Mouse (Mus musculus): ENCODE data around the gene Rfpl4. TPM values are rescaled to one million over a fixed set of nuclear protein-coding genes. Genes with fewer than 3 reads are reported as not detected.
A peak's percentile ranks its signal among the peaks of the same experiment; 100 is the strongest.

The Rfpl4 gene
- polyA plus RNA-seq, 1 experiment from 2014 or later: not detected

DNA sequence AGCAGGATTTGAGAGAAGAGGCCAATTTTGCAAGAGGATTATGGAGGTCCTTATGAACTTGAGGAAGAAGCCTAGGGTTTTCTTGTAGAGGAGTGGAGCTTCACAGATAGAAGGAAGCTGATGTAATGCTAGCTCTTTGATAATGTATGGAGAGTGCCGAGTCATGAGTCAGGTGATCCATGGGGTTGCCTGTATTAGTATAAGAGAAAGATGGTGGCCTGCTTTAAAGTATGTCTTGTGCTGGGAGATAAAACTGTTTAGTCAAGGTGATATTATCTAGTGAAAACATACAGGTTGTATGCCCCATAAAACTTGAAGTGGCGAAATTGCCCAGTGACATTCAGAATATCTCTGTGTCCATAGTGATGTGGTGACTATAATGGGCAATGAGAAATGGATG, 39.8 kb downstream of the Rfpl4 start:
- no peak for ATAC-seq (replicated peaks; ENCODE audit: low FRiP score)
- Histone ChIP-seq H3K9ac (ENCODE audit: low read length) (no peak overlapping the region), H3K4me1 (replicated peaks; ENCODE audit: control insufficient read depth, insufficient read depth, low read length) (no peaks in the 10 kb centered on the region), H3K36me3 (ENCODE audit: control insufficient read depth, insufficient read depth, low read length) (peaks cover 28% of the 10 kb centered on the region), H3K27ac (ENCODE audit: low read depth, low read length) (no peak overlapping the region), H3K27me3 (ENCODE audit: control insufficient read depth, insufficient read depth, low read length) (no peaks in the 10 kb centered on the region), H3K4me2 (ENCODE audit: low read depth, low read length, severe bottlenecking) (no peak overlapping the region), H3K4me3 (ENCODE audit: low read depth, low read length) (no peak overlapping the region), H3K9me3 (ENCODE audit: control insufficient read depth, low read length) (no peaks in the 10 kb centered on the region)
- WGBS: 92% methylated on average over 2 of the region's 2 CpGs
- DNase-seq (ENCODE audit: low spot score): no peak

- WGBS: 95% methylated on average over 5 of the region's 5 CpGs
- Histone ChIP-seq H3K4me2 (ENCODE audit: low read depth, low read length, severe bottlenecking) (no peak overlapping the region), H3K27me3 (ENCODE audit: control insufficient read depth, insufficient read depth, low read length) (no peaks in the 10 kb centered on the region), H3K36me3 (ENCODE audit: control insufficient read depth, insufficient read depth, low read length) (peaks cover 42% of the 10 kb centered on the region), H3K4me1 (replicated peaks; ENCODE audit: control insufficient read depth, insufficient read depth, low read length) (no peaks in the 10 kb centered on the region), H3K27ac (ENCODE audit: low read depth, low read length) (no peak overlapping the region), H3K4me3 (ENCODE audit: low read depth, low read length) (no peak overlapping the region), H3K9ac (ENCODE audit: low read length) (no peak overlapping the region), H3K9me3 (ENCODE audit: control insufficient read depth, low read length) (no peaks in the 10 kb centered on the region)
- DNase-seq (ENCODE audit: low spot score): no peak
- ATAC-seq (replicated peaks; ENCODE audit: low FRiP score): no peak
Measured at GRCm38 (mm10) chr7:5074984-5075383, 41.8 kb downstream of the Rfpl4 start.

DNA sequence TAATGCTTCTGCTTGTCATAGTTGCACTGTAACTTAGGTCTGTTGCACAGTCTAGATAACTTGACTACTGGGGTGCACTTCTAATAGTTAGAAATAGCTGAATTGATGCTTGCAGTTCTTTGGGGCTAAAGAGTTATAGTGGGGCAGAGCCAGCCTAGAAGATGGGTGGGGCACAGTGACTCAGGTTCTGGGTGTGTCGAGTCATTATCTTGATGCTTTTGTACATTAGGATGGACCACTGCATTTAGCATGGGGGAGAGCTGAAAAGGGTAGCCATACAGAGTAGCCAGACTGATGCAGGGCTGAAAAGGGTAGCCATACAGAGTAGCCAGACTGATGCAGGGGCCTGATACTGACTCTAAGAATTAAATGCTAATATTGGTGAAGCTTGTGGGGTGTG, 43.2 kb downstream of the Rfpl4 start:
- DNase-seq (ENCODE audit: low spot score) (no peak), ATAC-seq (replicated peaks; ENCODE audit: low FRiP score) (no peak)
- H3K4me1 ChIP-seq (replicated peaks; ENCODE audit: control insufficient read depth, insufficient read depth, low read length): no peaks in the 10 kb centered on the region
- H3K36me3 ChIP-seq (ENCODE audit: control insufficient read depth, insufficient read depth, low read length): peaks cover 42% of the 10 kb centered on the region
- WGBS: 83% methylated on average over 1 of the region's 1 CpGs
- H3K27me3 ChIP-seq (ENCODE audit: control insufficient read depth, insufficient read depth, low read length): no peaks in the 10 kb centered on the region
- H3K9me3 ChIP-seq (ENCODE audit: control insufficient read depth, low read length): no peaks in the 10 kb centered on the region
- H3K4me2 ChIP-seq (ENCODE audit: low read depth, low read length, severe bottlenecking): no peak overlapping the region
- H3K9ac ChIP-seq (ENCODE audit: low read length): no peak overlapping the region
- H3K27ac ChIP-seq (ENCODE audit: low read depth, low read length): no peak overlapping the region
- H3K4me3 ChIP-seq (ENCODE audit: low read depth, low read length): no peak overlapping the region

- DNase-seq (ENCODE audit: low spot score) (no peak), ATAC-seq (replicated peaks; ENCODE audit: low FRiP score) (no peak)
- 90% methylated on average over 6 of the region's 6 CpGs for WGBS
- Histone ChIP-seq H3K36me3 (ENCODE audit: control insufficient read depth, insufficient read depth, low read length) (peaks cover 9% of the 10 kb centered on the region; the same call in 1 of the 2 replicates), H3K9ac (ENCODE audit: low read length) (no peak overlapping the region), H3K27me3 (ENCODE audit: control insufficient read depth, insufficient read depth, low read length) (no peaks in the 10 kb centered on the region), H3K9me3 (ENCODE audit: control insufficient read depth, low read length) (no peaks in the 10 kb centered on the region), H3K4me2 (ENCODE audit: low read depth, low read length, severe bottlenecking) (no peak overlapping the region), H3K4me1 (replicated peaks; ENCODE audit: control insufficient read depth, insufficient read depth, low read length) (peaks cover 13% of the 10 kb centered on the region; the same call in 1 of the 2 replicates), H3K27ac (ENCODE audit: low read depth, low read length) (no peak overlapping the region), H3K4me3 (ENCODE audit: low read depth, low read length) (no peak overlapping the region)
Measured at GRCm38 (mm10) chr7:5064886-5065285, 51.9 kb downstream of the Rfpl4 start.

DNA sequence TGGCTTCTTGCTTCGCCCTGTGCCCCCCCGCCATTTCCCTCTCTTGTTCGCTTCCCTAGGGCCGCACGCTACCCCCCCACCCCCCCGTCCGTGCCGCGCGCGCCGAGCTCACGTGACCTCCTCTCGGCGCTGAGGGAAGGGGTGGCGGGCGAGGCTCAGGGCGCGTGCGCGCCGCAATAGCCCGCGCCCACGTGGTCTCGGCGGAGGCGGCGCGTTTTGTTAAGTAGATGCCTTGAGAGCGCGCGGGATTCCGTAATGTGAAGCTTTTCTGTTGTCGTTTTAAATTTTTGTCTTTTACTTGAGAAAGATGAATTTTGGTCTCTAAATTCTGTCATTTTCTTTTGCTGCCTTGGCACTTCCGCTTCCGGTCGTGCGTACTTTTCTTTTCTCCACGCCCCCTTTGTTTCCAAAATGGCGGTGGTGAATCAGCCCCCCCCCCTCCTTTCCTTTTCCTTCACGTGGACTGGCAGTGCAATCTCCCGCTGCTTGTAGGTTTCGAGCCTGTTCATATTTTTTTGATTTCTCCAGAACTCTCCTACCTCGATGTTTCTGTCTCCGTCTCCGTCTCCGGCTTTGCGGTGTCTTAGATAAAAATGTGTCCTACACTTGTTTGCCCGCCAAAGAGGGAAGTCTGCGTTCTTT, 54.3 kb downstream of the Rfpl4 start:
- Histone ChIP-seq H3K4me1 (replicated peaks; ENCODE audit: control insufficient read depth, insufficient read depth, low read length) (peaks cover 13% of the 10 kb centered on the region; the same call in 1 of the 2 replicates), H3K27me3 (ENCODE audit: control insufficient read depth, insufficient read depth, low read length) (peaks cover 7% of the 10 kb centered on the region), H3K9ac (ENCODE audit: low read length) (peak overlapping the region; percentile 86), H3K4me2 (ENCODE audit: low read depth, low read length, severe bottlenecking) (peak overlapping the region; percentile 59), H3K36me3 (ENCODE audit: control insufficient read depth, insufficient read depth, low read length) (no peaks in the 10 kb centered on the region; the same call in 1 of the 2 replicates), H3K27ac (ENCODE audit: low read depth, low read length) (peak overlapping the region; percentile 98), H3K4me3 (ENCODE audit: low read depth, low read length) (peak overlapping the region; percentile 64), H3K9me3 (ENCODE audit: control insufficient read depth, low read length) (no peaks in the 10 kb centered on the region)
- DNase-seq (ENCODE audit: low spot score) (peak; percentile 85), ATAC-seq (replicated peaks; ENCODE audit: low FRiP score) (peak; percentile 55)
- under 1% methylated on average over 51 of the region's 51 CpGs for WGBS

DNA sequence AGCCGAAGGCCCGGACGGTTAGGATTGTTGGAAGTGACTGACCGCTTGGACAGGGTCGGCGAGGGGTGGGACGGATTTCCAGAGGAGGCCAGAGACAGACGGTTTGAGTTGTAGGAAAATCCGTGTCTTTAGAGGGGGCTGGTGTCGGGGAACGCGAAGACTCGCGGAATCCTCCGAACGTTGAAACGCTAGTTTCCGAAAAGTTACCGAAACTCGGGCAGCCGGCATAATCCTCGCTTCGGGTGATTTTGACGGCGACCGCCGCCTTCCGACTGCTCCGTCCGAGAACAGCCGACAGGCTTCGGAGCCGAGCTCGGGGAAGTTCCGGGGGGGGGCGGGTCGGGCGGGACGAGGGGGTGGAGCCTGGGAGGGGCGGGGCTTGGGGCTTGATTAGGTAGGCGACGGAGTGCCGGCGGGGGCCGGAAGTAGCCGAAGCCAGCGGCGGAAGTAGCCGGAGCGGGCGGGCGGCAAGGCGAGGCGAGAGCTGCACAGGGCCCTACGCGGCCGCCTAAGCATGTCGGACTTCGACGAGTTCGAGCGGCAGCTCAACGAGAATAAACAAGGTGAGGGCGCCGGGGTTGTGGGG, 54.9 kb downstream of the Rfpl4 start, which contains the start of gene U2af2:
TSS of gene U2af2 (plus strand) at position 370 of the 586 bp plus-strand sequence.
- H3K4me2 ChIP-seq (ENCODE audit: low read depth, low read length, severe bottlenecking): peak within 1 kb of the TSS; percentile 88
- peak within 1 kb of the TSS; percentile 86 for H3K9ac ChIP-seq (ENCODE audit: low read length)
- H3K36me3 ChIP-seq (ENCODE audit: control insufficient read depth, insufficient read depth, low read length): no peaks in the 10 kb centered on the region
- H3K4me3 ChIP-seq (ENCODE audit: low read depth, low read length): peak within 1 kb of the TSS; percentile 64
- H3K9me3 ChIP-seq (ENCODE audit: control insufficient read depth, low read length): no peaks in the 10 kb centered on the region
- ATAC-seq (replicated peaks; ENCODE audit: low FRiP score) (peak; percentile 86), DNase-seq (ENCODE audit: low spot score) (peak; percentile 98)
- peaks cover 13% of the 10 kb centered on the region for H3K27me3 ChIP-seq (ENCODE audit: control insufficient read depth, insufficient read depth, low read length)
- peak within 1 kb of the TSS; percentile 98 for H3K27ac ChIP-seq (ENCODE audit: low read depth, low read length)
- under 1% methylated on average over 63 of the region's 65 CpGs for WGBS
- H3K4me1 ChIP-seq (replicated peaks; ENCODE audit: control insufficient read depth, insufficient read depth, low read length): peaks cover 15% of the 10 kb centered on the region

DNA sequence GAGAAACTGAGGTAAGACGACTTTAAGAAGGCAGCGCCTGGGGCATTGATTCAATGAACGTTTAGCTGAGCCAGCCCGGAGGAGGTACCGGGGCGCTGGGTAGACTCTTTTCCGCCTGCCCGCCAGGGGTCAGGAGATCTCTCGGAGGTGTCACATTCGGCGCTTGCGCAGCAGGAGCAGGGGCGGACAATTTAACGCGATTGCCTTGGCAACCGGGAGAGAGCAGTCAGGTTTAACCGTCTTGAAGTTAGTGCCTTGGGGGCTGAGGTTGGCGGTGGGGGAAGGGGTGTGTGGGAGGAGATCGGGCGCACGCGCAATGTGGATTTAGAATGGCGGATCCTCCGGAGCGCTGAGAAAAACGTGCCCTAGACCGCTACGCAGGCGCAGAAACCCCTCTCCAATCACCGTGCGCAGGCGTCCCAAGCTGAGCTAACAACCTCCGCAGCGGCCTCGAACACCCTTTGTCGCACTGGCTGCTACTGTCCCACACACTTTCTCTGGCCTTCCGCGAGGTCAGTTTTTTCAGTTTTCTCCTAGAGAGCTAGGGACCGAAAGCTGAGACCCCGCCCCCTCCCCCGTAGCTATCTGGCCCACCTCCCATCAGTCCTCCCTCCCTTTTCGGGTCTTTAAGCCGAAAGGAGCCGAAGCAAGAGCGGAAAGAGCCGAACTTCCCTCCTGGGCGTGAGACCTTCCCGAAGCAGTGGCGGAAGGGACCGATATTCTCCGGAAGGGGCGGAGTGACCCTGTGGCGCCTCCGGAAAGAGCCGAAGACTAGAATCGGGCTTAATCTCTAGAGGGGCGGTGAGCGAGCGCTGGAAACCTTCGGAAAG, 55.6 kb downstream of the Rfpl4 start:
- peaks cover 20% of the 10 kb centered on the region for H3K4me1 ChIP-seq (replicated peaks; ENCODE audit: control insufficient read depth, insufficient read depth, low read length)
- H3K27ac ChIP-seq (ENCODE audit: low read depth, low read length): peak overlapping the region; percentile 98
- H3K4me2 ChIP-seq (ENCODE audit: low read depth, low read length, severe bottlenecking): peak overlapping the region; percentile 88
- no peaks in the 10 kb centered on the region for H3K36me3 ChIP-seq (ENCODE audit: control insufficient read depth, insufficient read depth, low read length)
- H3K9ac ChIP-seq (ENCODE audit: low read length): peak overlapping the region; percentile 86
- ATAC-seq (replicated peaks; ENCODE audit: low FRiP score): peak; percentile 88
- under 1% methylated on average over 60 of the region's 60 CpGs for WGBS
- H3K27me3 ChIP-seq (ENCODE audit: control insufficient read depth, insufficient read depth, low read length): peaks cover 19% of the 10 kb centered on the region
- DNase-seq (ENCODE audit: low spot score): peak; percentile 97
- H3K9me3 ChIP-seq (ENCODE audit: control insufficient read depth, low read length): no peaks in the 10 kb centered on the region
- H3K4me3 ChIP-seq (ENCODE audit: low read depth, low read length): peak overlapping the region; percentile 64

DNA sequence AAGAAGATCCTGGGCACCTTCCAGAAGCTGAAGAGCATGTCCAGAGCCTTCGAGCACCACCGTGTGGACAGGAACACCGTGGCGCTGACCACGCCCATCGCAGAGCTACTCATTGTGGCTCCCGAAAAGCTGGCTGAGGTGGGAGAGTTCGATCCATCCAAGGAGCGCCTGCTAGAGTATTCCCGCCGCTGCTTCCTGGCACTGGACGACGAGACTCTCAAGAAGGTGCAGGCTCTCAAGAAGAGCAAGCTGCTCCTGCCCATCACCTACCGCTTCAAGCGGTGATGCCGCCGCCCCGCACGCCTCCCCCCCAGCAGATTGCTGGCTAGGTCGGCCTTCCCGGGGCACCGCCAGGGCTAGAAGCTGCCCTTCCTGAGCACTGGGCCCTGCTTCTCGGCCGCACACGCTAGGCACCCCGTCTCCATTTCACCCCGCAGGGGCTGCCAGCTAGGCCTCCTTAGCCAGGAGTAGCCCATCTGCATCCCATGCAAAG, 56.5 kb downstream of the Rfpl4 start:
- peak; percentile 87 for DNase-seq (ENCODE audit: low spot score)
- 2% methylated on average over 27 of the region's 27 CpGs for WGBS
- Histone ChIP-seq H3K27me3 (ENCODE audit: control insufficient read depth, insufficient read depth, low read length) (peaks cover 27% of the 10 kb centered on the region), H3K9me3 (ENCODE audit: control insufficient read depth, low read length) (no peaks in the 10 kb centered on the region), H3K36me3 (ENCODE audit: control insufficient read depth, insufficient read depth, low read length) (no peaks in the 10 kb centered on the region), H3K27ac (ENCODE audit: low read depth, low read length) (peak overlapping the region; percentile 98), H3K9ac (ENCODE audit: low read length) (peak overlapping the region; percentile 86), H3K4me2 (ENCODE audit: low read depth, low read length, severe bottlenecking) (peak overlapping the region; percentile 88), H3K4me3 (ENCODE audit: low read depth, low read length) (peak overlapping the region; percentile 64), H3K4me1 (replicated peaks; ENCODE audit: control insufficient read depth, insufficient read depth, low read length) (peaks cover 20% of the 10 kb centered on the region)
- ATAC-seq (replicated peaks; ENCODE audit: low FRiP score): 0 out of 2 replicates have a peak, but pooled peaks have one; percentile 9

All from forebrain, embryonic 11.5 days (tissue).